Mouse (Mus musculus) megakaryocyte, adult 5-6 weeks (primary cell): ENCODE data around the gene Aox4. TPM values are rescaled to one million over a fixed set of nuclear protein-coding genes. Genes with fewer than 3 reads are reported as not detected.
A peak's percentile ranks its signal among the peaks of the same experiment; 100 is the strongest.

Experiments
- ATAC-seq: 2 replicates; pipeline ENCODE4 v1.8.0; 2016; ENCODE audit warnings: mild to moderate bottlenecking, inconsistent platforms; ENCODE audit not compliant: poor library complexity, severe bottlenecking
- total RNA-seq, 2 experiments: library from RNA; stranded (forward) in 1 of 2; stranded (reverse) in 1 of 2; fragments of 153-499, 151-499 nt in 1 of 2; fragments of 221-1000, 200-1000 nt in 1 of 2; gene quantifications; 2 replicates each; pipeline versions ENCODE4 v1.2.3 to v1.2.4; 2015 to 2017

Aox4 gene
- total RNA-seq, 2 experiments from 2014 or later = not detected

GRCm38 (mm10) chr1:58240347-58240746 is 30.1 kb downstream of the Aox4 start:
- ATAC-seq = no peak

GRCm38 (mm10) chr1:58244487-58244886 is 34.3 kb downstream of the Aox4 start:
- ATAC-seq = no peak

DNA sequence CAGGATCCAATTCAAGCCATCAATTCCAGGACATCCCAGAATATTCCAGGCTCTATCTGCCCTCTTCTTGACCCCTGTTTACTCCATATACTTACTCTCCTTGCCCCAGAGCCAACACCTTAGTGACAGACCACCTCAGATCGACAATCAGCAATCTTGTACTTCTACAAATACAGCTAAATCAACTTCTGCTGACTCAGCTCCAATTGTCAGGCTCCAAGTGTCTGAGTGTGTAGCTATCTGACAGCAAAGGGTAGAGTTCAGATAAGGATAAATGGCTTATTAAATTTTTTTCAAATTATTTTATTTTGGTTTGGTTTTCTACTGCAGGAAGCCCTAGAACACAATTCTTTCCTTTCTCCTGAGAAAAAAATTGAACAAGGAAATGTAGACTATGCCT is 38.3 kb downstream of the Aox4 start:
- no peak for ATAC-seq

DNA sequence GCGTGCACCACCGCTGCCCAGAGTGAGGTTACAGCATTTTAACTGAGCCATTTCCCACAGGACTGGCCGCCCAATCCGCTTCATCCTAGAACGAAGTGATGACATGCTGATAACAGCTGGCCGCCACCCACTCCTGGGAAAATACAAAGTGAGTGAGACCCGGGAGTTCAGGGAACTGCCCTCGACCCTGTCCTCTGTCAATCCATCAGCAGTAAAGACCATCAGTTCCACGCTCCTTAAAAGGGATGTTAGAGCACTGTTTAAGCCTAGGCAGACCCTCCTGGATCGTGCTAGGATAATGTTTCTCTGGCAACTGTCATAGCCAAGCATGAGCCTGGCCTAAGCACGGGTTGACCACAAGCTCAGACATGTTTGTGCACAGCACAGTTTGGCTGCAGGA is 43.3 kb downstream of the Aox4 start:
- ATAC-seq = no peak

DNA sequence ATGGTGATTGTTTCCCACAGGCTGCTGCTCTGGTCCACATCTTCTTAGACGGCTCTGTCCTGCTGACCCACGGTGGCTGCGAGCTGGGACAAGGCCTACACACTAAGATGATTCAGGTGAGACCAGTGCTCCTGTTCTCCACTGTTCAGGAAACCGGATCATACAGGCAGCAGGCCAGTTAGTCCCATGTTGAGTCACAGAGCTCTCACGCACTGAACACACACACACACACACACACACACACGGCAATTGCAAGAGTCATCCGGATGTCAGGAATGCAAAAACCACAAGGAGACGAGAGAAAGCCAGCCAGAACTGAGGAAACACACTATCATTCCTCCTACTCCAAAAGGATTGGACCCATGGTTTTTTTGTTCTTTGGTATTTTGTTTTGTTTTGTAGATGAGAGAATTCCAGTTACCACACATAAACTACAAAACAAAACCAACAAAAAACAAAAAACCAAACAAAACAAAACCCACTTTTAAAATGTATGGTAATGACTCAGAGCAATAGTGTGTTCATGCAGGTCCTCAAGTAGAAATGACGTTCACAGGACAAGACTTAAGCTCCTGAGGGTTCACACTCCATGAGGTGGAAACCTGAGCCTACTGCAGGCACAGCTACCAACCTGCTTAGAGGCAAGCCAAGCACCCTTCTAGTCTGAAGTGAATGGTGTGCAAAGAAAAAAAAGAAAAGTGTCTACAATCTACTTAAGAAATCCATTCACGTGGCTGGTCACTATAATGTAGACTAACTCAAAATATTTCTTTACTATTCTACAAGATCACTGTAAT is 47.2 kb downstream of the Aox4 start:
- ATAC-seq = no peak

DNA sequence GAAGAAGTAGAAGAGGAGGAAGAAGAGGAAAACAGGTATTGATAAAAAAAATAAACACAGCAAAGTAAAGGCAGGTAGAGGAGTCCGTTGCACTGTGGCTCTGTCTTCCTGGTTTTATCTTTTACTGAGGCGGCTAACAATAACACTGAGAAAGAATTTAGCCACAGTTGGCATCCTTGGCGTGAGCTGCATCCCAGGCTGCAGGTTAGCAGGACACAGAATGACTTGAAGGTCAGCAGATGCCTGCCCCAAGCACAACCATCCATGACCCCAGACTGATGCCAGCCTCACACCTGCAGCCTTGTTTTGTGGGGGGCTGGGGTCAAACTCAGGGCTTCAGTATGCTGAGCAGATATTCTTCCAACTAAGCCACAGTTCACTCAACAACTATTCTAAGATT is 50.1 kb downstream of the Aox4 start:
- no peak for ATAC-seq

GRCm38 (mm10) chr1:58268231-58268630 is 58.0 kb downstream of the Aox4 start:
- ATAC-seq = no peak

DNA sequence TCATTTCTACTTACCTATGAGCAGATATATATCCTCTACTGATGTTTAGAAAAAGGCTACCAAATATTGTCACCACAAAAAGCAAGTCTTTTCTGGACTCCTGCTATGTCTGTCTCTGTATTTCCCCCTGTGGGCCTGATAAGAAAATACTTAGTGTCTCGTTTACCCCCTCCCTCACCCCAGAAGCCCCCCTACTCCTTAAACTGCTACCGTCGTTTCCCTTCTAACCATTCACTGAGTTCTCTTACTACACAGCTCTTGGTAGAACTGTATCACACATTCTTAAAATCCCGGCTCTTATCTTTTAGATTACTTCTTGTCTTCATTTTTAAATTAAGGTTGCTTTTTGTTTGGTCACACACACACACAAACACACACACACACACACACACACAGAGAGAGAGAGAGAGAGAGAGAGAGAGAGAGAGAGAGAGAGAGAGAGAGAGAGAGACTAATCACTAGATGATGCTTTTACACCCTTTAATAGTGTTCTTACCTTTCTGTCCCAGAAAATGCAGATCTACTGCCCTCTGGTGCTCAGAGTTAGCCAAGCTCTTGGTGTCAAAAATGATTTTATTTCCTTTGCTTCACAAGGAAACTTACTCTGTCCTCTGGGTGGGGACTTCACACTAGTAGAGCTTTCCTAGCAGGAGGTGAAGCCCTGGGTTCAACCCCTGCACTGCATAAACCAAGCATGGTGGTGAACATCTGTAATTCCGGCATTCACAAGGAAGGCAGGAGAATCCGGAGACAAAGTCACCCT is 60.8 kb downstream of the Aox4 start:
- ATAC-seq = no peak

GRCm38 (mm10) chr1:58275879-58276278 is 65.7 kb downstream of the Aox4 start:
- no peak for ATAC-seq

- ATAC-seq = no peak
Measured at GRCm38 (mm10) chr1:58278026-58278425, 67.8 kb downstream of the Aox4 start, which contains the start of gene Aox2. Aox2 (plus strand) TSS chr1:58278326.

GRCm38 (mm10) chr1:58278513-58278912 is 68.3 kb downstream of the Aox4 start:
- ATAC-seq = no peak

DNA sequence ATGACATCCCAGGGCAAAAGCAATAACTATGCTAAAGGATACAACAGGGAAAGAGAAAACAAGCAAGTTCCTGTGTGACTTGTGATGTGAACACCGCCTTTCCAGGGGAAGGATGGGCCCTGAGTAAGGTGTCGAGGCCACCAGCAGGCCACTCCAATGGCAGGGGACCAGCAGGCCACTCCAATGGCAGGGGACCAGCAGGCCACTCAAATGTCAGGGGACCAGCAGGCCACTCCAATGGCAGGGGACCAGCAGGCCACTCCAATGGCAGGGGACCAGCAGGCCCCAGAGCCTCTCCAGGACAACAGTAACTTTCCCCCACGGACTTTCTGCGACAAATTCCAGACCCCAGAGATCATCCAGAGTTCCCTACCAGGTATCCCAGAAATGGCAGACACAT is 70.2 kb downstream of the Aox4 start:
- no peak for ATAC-seq

GRCm38 (mm10) chr1:58280939-58281624 is 70.9 kb downstream of the Aox4 start:
- no peak for ATAC-seq

GRCm38 (mm10) chr1:58281625-58281988 is 71.4 kb downstream of the Aox4 start:
- ATAC-seq = no peak

- ATAC-seq = no peak
Measured at GRCm38 (mm10) chr1:58284505-58284904, 74.3 kb downstream of the Aox4 start.

GRCm38 (mm10) chr1:58288091-58288490 is 77.9 kb downstream of the Aox4 start:
- ATAC-seq = no peak

- no peak for ATAC-seq
Measured at GRCm38 (mm10) chr1:58289863-58290469, 79.8 kb downstream of the Aox4 start.

DNA sequence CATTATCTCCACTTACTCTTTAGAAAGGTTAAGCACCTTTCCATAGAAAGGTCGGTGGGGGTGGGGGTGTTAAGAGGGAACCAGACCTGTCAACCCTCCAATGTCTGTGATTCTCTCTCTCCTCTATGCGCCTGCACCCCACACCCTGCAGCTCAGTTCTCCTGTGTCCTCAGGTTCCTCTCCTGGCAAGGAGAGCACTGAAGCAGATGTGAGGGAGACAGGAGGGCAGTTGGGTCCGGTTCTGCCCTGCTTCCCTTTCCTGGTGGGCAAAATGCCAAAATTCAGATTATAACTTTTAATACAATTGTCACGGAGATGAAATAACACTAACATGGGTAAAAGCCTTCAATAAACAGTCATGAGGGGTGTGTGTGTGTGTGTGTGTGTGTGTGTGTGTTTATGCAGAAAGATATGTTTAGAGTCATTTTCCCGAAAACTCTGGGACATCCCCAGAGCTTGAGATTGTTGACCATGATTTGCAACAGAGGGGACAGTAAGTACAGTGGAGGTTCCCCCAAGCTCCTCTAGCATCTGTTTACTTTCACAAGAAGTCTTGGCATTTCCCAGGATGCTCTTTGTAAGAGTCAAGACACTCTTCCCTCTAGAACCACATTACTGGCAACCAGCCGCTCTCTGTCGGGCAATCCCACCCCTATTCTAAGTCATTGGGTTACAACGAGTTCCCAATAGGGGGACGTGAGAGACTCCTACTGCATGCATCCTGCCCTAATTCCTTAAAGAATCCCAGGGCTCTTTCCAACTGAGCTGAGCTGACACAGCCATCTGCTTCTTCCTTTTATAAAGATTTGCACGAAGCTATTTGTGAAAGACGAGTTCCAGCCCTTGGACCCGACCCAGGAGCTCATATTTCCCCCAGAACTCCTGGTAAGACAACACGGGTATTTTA is 81.5 kb downstream of the Aox4 start:
- ATAC-seq = no peak

GRCm38 (mm10) chr1:58294730-58295129 is 84.5 kb downstream of the Aox4 start:
- peak; percentile 53 for ATAC-seq

GRCm38 (mm10) chr1:58296278-58296677 is 86.1 kb downstream of the Aox4 start:
- ATAC-seq = peak; percentile 96
